Mouse (Mus musculus) mesoderm, embryonic 11.5 days (tissue): ENCODE data around the gene Srebf1.
A peak's percentile ranks its signal among the peaks of the same experiment; 100 is the strongest.

Experiments
- DNase-seq: peaks from one replicate; pipeline ENCODE4 v3.0.0-alpha.2; 2012; ENCODE audit warnings: low read depth, low spot score

Gene Srebf1

GRCm38 (mm10) chr11:60222469-60223236, at the start of gene Srebf1:
Gene Srebf1 (minus strand): TSS chr11:60222581.
- peak; percentile 86 for DNase-seq

GRCm38 (mm10) chr11:60268563-60268962, 46.2 kb upstream of the Srebf1 start:
- no peak for DNase-seq

- DNase-seq = no peak
Observed at GRCm38 (mm10) chr11:60265271-60265985, 43.0 kb upstream of the Srebf1 start.

GRCm38 (mm10) chr11:60264651-60265050, 42.3 kb upstream of the Srebf1 start:
- DNase-seq = no peak

GRCm38 (mm10) chr11:60262396-60262795, 40.0 kb upstream of the Srebf1 start:
- no peak for DNase-seq

- no peak for DNase-seq
Observed at GRCm38 (mm10) chr11:60260743-60261142, 38.4 kb upstream of the Srebf1 start.

- no peak for DNase-seq
Observed at GRCm38 (mm10) chr11:60257696-60258095, 35.3 kb upstream of the Srebf1 start.

GRCm38 (mm10) chr11:60256713-60257112, 34.3 kb upstream of the Srebf1 start:
- no peak for DNase-seq

GRCm38 (mm10) chr11:60256176-60256681, 33.8 kb upstream of the Srebf1 start:
- DNase-seq = no peak

GRCm38 (mm10) chr11:60255639-60256038, 33.3 kb upstream of the Srebf1 start:
- DNase-seq = no peak

- no peak for DNase-seq
Observed at GRCm38 (mm10) chr11:60255181-60255580, 32.8 kb upstream of the Srebf1 start.

- DNase-seq = no peak
Observed at GRCm38 (mm10) chr11:60254308-60254707, 31.9 kb upstream of the Srebf1 start.

GRCm38 (mm10) chr11:60253546-60253945, 31.2 kb upstream of the Srebf1 start:
- no peak for DNase-seq

- peak; percentile 49 for DNase-seq
Observed at GRCm38 (mm10) chr11:60250971-60251643, 28.7 kb upstream of the Srebf1 start.

- DNase-seq = no peak
Observed at GRCm38 (mm10) chr11:60249885-60250284, 27.5 kb upstream of the Srebf1 start.

- peak; percentile 24 for DNase-seq
Observed at GRCm38 (mm10) chr11:60248596-60249404, 26.4 kb upstream of the Srebf1 start.

- no peak for DNase-seq
Observed at GRCm38 (mm10) chr11:60247753-60248550, 25.6 kb upstream of the Srebf1 start.

- DNase-seq = no peak
Observed at GRCm38 (mm10) chr11:60246077-60246476, 23.7 kb upstream of the Srebf1 start.

GRCm38 (mm10) chr11:60244503-60245143, 22.2 kb upstream of the Srebf1 start:
- no peak for DNase-seq

- DNase-seq = no peak
Observed at GRCm38 (mm10) chr11:60240509-60240908, 18.1 kb upstream of the Srebf1 start.
